Mouse (Mus musculus) heart, postnatal 10 days (tissue): ENCODE results near the gene Fam214a. TPM values are rescaled to one million over a fixed set of nuclear protein-coding genes. Genes with fewer than 3 reads are reported as not detected.

Experiments
- DNase-seq, 2 experiments: peaks; one replicate each; pipeline ENCODE4 v3.0.0; 2021
- intact Hi-C: fragments of 180-260 bp; cut with DNase I; formaldehyde crosslinking; loops from one replicate; pipeline ENCODE4 v1.15.1; 2025
- total RNA-seq, 2 experiments: library from RNA; stranded (reverse); gene quantifications; 2 replicates each; pipeline ENCODE4 v1.2.3; 2021

Fam214a gene
- total RNA-seq, 2 experiments from 2014 or later = 25.9 to 26.5 TPM

DNA sequence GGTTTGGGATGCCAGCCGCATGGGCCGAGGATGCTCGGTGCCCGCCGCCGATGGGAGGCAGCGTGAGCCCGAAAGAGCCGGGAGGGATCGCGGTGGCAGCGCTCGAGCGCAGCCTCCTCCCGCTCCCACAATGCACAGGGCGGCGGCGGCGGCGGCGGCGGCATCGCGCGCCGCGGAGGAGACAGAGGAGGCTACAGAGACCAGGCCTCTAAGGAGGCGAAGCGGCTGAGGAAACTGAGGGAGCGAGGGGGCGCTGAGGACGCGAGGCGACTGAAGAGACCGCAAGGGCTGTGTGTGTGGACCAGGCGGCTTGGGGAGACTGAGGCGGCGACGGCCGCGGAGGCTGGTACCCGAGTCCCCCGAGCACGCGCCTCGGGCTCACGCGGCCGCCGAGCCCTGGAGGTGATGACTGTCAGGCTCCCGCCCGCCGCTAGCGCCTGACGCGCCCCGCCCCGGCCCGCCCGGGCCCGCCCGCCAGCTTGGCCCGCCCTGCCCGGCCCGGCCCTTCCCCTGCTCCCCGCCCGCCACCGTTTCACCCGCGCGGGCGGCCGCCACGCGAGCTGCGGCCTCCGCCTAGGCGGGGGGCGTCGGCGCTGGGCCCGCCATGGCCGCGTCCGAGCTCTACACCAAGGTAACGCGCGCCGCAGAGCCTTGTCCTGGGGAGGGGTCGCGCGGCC, 118.5 kb downstream of the Fam214a start:
- DNase-seq = peak; percentile 74 to 83
- intact Hi-C loops = no loop called here

DNA sequence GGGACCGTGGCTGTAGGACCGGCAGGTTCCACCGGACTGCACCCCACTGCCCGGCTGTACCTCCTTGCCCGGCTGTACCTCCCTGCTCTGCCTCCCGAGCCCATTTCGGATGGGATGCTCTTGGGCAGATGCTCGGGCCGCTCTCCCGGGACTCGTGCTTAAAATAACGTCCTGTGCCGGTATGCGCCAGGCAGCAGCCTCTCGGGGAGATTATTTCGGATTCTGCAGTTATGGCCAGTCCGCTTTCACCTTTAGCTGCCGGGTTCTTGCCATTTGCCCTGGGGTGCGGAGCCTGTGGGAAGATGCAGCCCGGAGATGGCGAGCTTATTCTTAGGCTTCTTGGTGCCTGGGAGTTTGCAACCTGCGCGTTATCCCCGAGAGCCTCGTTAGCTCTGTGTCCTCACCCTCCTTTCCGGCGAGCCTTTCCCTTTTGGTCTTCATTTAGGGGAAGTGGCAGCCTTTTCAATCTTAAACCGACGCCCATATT, 119.1 kb downstream of the Fam214a start:
- intact Hi-C loops = no loop called here
- DNase-seq = peak in 1 of 2 experiments; percentile 51

DNA sequence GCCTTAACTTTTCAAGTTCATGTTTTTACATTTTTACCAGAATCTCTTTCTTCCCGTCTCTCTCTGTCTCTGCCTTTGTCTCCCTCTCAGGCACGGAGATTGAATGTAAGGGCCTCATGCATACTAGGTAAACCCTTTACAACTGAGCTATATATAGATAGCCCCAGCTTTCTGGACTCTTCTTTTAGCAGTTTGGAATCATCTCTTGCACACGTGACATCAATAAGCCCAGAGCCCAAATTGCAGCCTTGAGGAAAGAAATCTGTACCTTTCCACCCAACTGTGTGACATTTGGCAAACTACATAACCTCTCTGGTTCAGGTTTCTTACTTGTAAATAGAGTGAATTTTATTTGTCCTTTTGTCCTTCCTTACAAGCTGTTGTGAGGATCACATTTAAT, 119.7 kb downstream of the Fam214a start:
- intact Hi-C loops = no loop called here
- no peak for DNase-seq

DNA sequence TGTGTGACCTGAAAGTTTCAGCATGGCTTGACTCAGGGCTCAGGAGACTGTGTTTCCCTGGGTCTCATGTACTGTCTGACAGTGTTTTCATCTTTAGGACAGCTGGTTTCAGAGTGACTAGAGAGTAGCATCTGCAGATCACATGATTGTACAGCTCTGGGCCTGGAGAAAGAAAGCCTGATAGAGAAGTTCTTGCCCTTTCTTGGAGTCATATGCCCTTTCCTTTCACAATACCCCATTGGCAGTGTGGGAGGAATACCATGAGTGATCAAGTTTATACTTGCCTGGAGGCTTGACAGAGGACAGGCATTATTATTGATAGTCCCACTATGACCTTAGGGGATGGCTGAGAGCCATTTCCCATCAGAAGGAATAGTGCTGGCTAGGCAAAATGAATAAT, 124.5 kb downstream of the Fam214a start:
- intact Hi-C loops = no loop called here

More for the DNA sequence above, 124.5 kb downstream of the Fam214a start:
- no peak for DNase-seq

Other genes with a start within 250 kb of the Fam214a start
- not detected for gene Onecut1, start 91.0 kb upstream of the Fam214a start, total RNA-seq
- 100 to 1,000 TPM; 157 to 163 TPM for gene Arpp19, start 84.7 kb downstream of the Fam214a start, total RNA-seq
- 10 to 100 TPM; 18.1 to 18.4 TPM for gene Myo5a, start 118.1 kb downstream of the Fam214a start, total RNA-seq